12 mouse cellular contexts compared by ENCODE assay signal in genomic region chr7:98236686-98237359, GRCm38 (mm10). TPM values are rescaled to one million over a fixed set of nuclear protein-coding genes. Genes with fewer than 3 reads are reported as not detected.
DNase-seq lines count a peak whose midpoint lies in the region; ATAC-seq lines count a peak whose summit lies in the region.
"Had no signal": no experiment of that assay in that cellular context is flagged by ENCODE, and none has a peak within 500 bp of the region (broad histone marks: within the 10 kb centered on the region; RNA-seq: fewer than 3 reads in every experiment).

No protein-coding gene starts in this region.

- DNase-seq in cerebellum, postnatal 14 days = peak; percentile 97
- DNase-seq in heart, postnatal 36 days = peak; percentile 11 to 14
- peak; percentile 42 for DNase-seq in right cerebral cortex, adult 18-20 months
- no peak for DNase-seq in spleen, postnatal 10 days (ENCODE audit: low spot score in 2 of 2)
- DNase-seq in midbrain, embryonic 10.5 days (ENCODE audit: low spot score) = no peak

- H3K4me3 ChIP-seq in heart, embryonic 15.5 days = no peak overlapping the region
- no peak overlapping the region for H3K4me3 ChIP-seq in heart, embryonic 11.5 days (ENCODE audit: low read depth, low read length)
- no peak overlapping the region for H3K4me3 ChIP-seq in midbrain, embryonic 10.5 days
- H3K4me3 ChIP-seq: stomach, embryonic 15.5 days had no signal

- H3K36me3 ChIP-seq in heart, embryonic 15.5 days = no peaks in the 10 kb centered on the region
- H3K36me3 ChIP-seq in heart, embryonic 11.5 days (ENCODE audit: control insufficient read depth, insufficient read depth, low read length) = no peaks in the 10 kb centered on the region
- no peaks in the 10 kb centered on the region for H3K36me3 ChIP-seq in midbrain, embryonic 10.5 days
- H3K36me3 ChIP-seq: stomach, embryonic 15.5 days had no signal

- H3K9me3 ChIP-seq in heart, embryonic 15.5 days (replicated peaks) = no peaks in the 10 kb centered on the region
- H3K9me3 ChIP-seq in heart, embryonic 11.5 days (replicated peaks; ENCODE audit: control insufficient read depth, low read length) = no peaks in the 10 kb centered on the region
- H3K9me3 ChIP-seq in midbrain, embryonic 10.5 days (replicated peaks) = no peaks in the 10 kb centered on the region
- H3K9me3 ChIP-seq: stomach, embryonic 15.5 days had no signal

- no peak overlapping the region for H3K4me2 ChIP-seq in heart, embryonic 15.5 days
- no peak overlapping the region for H3K4me2 ChIP-seq in heart, embryonic 11.5 days
- H3K4me2 ChIP-seq: stomach, embryonic 15.5 days had no signal

- no peak overlapping the region for H3K9ac ChIP-seq in heart, embryonic 15.5 days
- H3K9ac ChIP-seq in heart, embryonic 11.5 days (ENCODE audit: low read depth, low read length) = no peak overlapping the region
- H3K9ac ChIP-seq: stomach, embryonic 15.5 days had no signal

- H3K27me3 ChIP-seq in heart, embryonic 15.5 days = no peaks in the 10 kb centered on the region
- H3K27me3 ChIP-seq in heart, embryonic 11.5 days (ENCODE audit: control insufficient read depth, insufficient read depth, low read length) = no peaks in the 10 kb centered on the region
- no peaks in the 10 kb centered on the region for H3K27me3 ChIP-seq in midbrain, embryonic 10.5 days (ENCODE audit: low read depth, poor library complexity, severe bottlenecking)
- H3K27me3 ChIP-seq: CH12.LX; stomach, embryonic 15.5 days had no signal

- no peak for ATAC-seq in heart, embryonic 15.5 days (replicated peaks; ENCODE audit: insufficient number of reproducible peaks, insufficient read depth, low FRiP score, low read depth)
- no peak for ATAC-seq in heart, embryonic 11.5 days (replicated peaks; ENCODE audit: insufficient number of reproducible peaks, low FRiP score, low TSS enrichment)
- ATAC-seq in granulocyte monocyte progenitor cell, adult 5-6 weeks (replicated peaks; ENCODE audit: poor library complexity, severe bottlenecking) = no peak

- 41% methylated on average over 3 of the region's 3 CpGs for WGBS in heart, embryonic 15.5 days
- WGBS in heart, embryonic 11.5 days (ENCODE audit: insufficient replicate concordance) = 86% methylated on average over 3 of the region's 3 CpGs
- WGBS in midbrain, embryonic 10.5 days = 93% methylated on average over 3 of the region's 3 CpGs

- 0 out of 2 replicates have a peak overlapping the region, but pooled peaks have one; percentile 12 for H3K27ac ChIP-seq in heart, embryonic 15.5 days
- no peak overlapping the region for H3K27ac ChIP-seq in heart, embryonic 11.5 days (ENCODE audit: low read depth, low read length)
- H3K27ac ChIP-seq in midbrain, embryonic 10.5 days (replicated peaks) = no peak overlapping the region
- H3K27ac ChIP-seq: stomach, embryonic 15.5 days had no signal

- 0 out of 2 replicates have a peak, but pooled peaks cover 5% of the 10 kb centered on the region for H3K4me1 ChIP-seq in heart, embryonic 15.5 days (replicated peaks)
- H3K4me1 ChIP-seq in heart, embryonic 11.5 days (ENCODE audit: control insufficient read depth, insufficient read depth, low read length) = no peaks in the 10 kb centered on the region
- H3K4me1 ChIP-seq in midbrain, embryonic 10.5 days = no peaks in the 10 kb centered on the region
- H3K4me1 ChIP-seq: stomach, embryonic 15.5 days had no signal

- intact Hi-C loops in heart, postnatal 36 days (cut with DNase I) = no loop called here

RNA-seq across cellular contexts. Expression of gene B3gnt6, which starts 37.5 kb away (rescaled TPM):
- polyA plus RNA-seq in heart, embryonic 15.5 days (2015; fragmentation: Nextera tagmentation; extraction: Ambion mirVana) = 0.19 TPM in 1 of 2 replicates, not detected in the other
- polyA plus RNA-seq in heart, embryonic 11.5 days (2014; fragmentation: Nextera tagmentation; extraction: Ambion mirVana) = 0.21 TPM in 1 of 2 replicates, not detected in the other
- not detected for total RNA-seq in heart, postnatal 36 days (2021)
- 0.06 TPM in 1 of 2 replicates, not detected in the other for polyA plus RNA-seq in midbrain, embryonic 10.5 days (2016; fragmentation: Nextera tagmentation; extraction: Ambion mirVana)
- 0.58 TPM in 1 of 2 replicates, not detected in the other for total RNA-seq in granulocyte monocyte progenitor cell, adult 5-6 weeks (2014; fragmentation: Nextera tagmentation)
- not detected in 2 replicates for total RNA-seq in granulocyte monocyte progenitor cell, adult 5-6 weeks (2017)
- total RNA-seq: CH12.LX; gastrocnemius, postnatal 4 days had no signal
- polyA plus RNA-seq: limb, embryonic 11.5 days had no signal

RNA-seq across cellular contexts. Expression of gene Capn5, which starts 58.7 kb away (rescaled TPM):
- 2.7 and 9.1 TPM in 2 replicates for polyA plus RNA-seq in heart, embryonic 15.5 days (2015; fragmentation: Nextera tagmentation; extraction: Ambion mirVana)
- polyA plus RNA-seq in heart, embryonic 11.5 days (2014; fragmentation: Nextera tagmentation; extraction: Ambion mirVana) = 5.8 and 6.4 TPM in 2 replicates
- total RNA-seq in heart, postnatal 36 days (2021) = 1 to 10 TPM; 2.4 to 2.6 TPM
- 6.4 and 7.0 TPM in 2 replicates for polyA plus RNA-seq in midbrain, embryonic 10.5 days (2016; fragmentation: Nextera tagmentation; extraction: Ambion mirVana)
- 3.2 and 5.2 TPM in 2 replicates for total RNA-seq in granulocyte monocyte progenitor cell, adult 5-6 weeks (2014; fragmentation: Nextera tagmentation)
- total RNA-seq in granulocyte monocyte progenitor cell, adult 5-6 weeks (2017) = 1.2 and 1.3 TPM in 2 replicates

Comparison
In these comparisons a context has a peak if more than half of its experiments do, and no peak if none do; other contexts are left out.
1. DNase-seq: peak in cerebellum, postnatal 14 days (2 of 2), heart, postnatal 36 days (2 of 2) and right cerebral cortex, adult 18-20 months (single experiment); none in spleen, postnatal 10 days (0 of 2) and midbrain, embryonic 10.5 days (single experiment).